Mouse (Mus musculus) hindbrain, embryonic 11.5 days (tissue): Measurements from ENCODE around the gene Insig2. TPM values are rescaled to one million over a fixed set of nuclear protein-coding genes. Genes with fewer than 3 reads are reported as not detected.

Experiments used
- ATAC-seq: fragments of 200-750 bp; cut with Nextera tagmentation; 2 replicates; pipeline ENCODE4 v1.8.0; 2017; ENCODE audit warnings: mild to moderate bottlenecking, moderate TSS enrichment, moderate library complexity; ENCODE audit not compliant: low FRiP score
- DNase-seq: peaks from one replicate; pipeline ENCODE4 v3.0.0-alpha.2; 2015; ENCODE audit warnings: low spot score
- H3K27ac ChIP-seq: fragments of 300-500 bp; sonication (generic); 2 replicates; pipeline ENCODE4 v1.5.1; 2014; ENCODE audit warnings: mild to moderate bottlenecking, low read depth, low read length
- H3K27me3 ChIP-seq: fragments of 300-500 bp; sonication (generic); 2 replicates; pipeline ENCODE4 v1.6.1; 2014; ENCODE audit warnings: mild to moderate bottlenecking, low read length, moderate library complexity, mixed read lengths; ENCODE audit not compliant: control insufficient read depth, insufficient read depth
- H3K36me3 ChIP-seq: fragments of 300-500 bp; sonication (generic); 2 replicates; pipeline ENCODE4 v1.6.1; 2014; ENCODE audit warnings: mild to moderate bottlenecking, low read length, moderate library complexity, mixed read lengths; ENCODE audit not compliant: control insufficient read depth, insufficient read depth
- H3K4me1 ChIP-seq: fragments of 300-500 bp; sonication (generic); replicated peaks from 2 replicates; pipeline ENCODE4 v1.6.1; 2014; ENCODE audit warnings: low read length, mixed read lengths; ENCODE audit not compliant: control insufficient read depth, insufficient read depth
- H3K4me2 ChIP-seq: fragments of 300-500 bp; sonication (generic); replicated peaks from 2 replicates; pipeline ENCODE4 v1.6.1; 2014; ENCODE audit warnings: mild to moderate bottlenecking, low read depth, low read length
- H3K4me3 ChIP-seq: fragments of 300-500 bp; sonication (generic); 2 replicates; pipeline ENCODE4 v1.5.1; 2014; ENCODE audit warnings: low read depth, low read length
- H3K9ac ChIP-seq: fragments of 300-500 bp; sonication (generic); 2 replicates; pipeline ENCODE4 v1.6.1; 2014; ENCODE audit warnings: low read depth, low read length
- H3K9me3 ChIP-seq: fragments of 300-500 bp; sonication (generic); 2 replicates; pipeline ENCODE4 v1.6.1; 2016; ENCODE audit warnings: low read length; ENCODE audit not compliant: control insufficient read depth
- WGBS: fragments of 180-500 bp; shearing (Covaris S2); extraction: QIAGEN DNeasy Blood & Tissue Kit; methylation state at CpG from one replicate; pipeline ENCODE4 v1.1.7; 2014; 5-methylcytosine and 5-hydroxymethylcytosine counted together
- polyA plus RNA-seq: library from polyadenylated mRNA; unstranded; fragments of >200 nt; fragmentation: Nextera tagmentation; extraction: Ambion mirVana; gene quantifications from 2 replicates; pipeline ENCODE4 v1.2.1, GENCODE M21; 2014

The Insig2 gene
- polyA plus RNA-seq, result 19.1 and 20.8 TPM in 2 replicates

GRCm38 (mm10) chr1:121332485-121332884 lies at the start of gene Insig2:
Gene Insig2, minus strand, starts transcription at chr1:121332589.
- Histone ChIP-seq H3K27ac (no peak within 1 kb of the TSS), H3K4me1 (no peaks in the 10 kb centered on the region), H3K4me3 (no peak within 1 kb of the TSS), H3K36me3 (no peaks in the 10 kb centered on the region), H3K27me3 (no peaks in the 10 kb centered on the region), H3K9me3 (no peaks in the 10 kb centered on the region), H3K4me2 (no peak within 1 kb of the TSS), H3K9ac (no peak within 1 kb of the TSS)
- ATAC-seq, result no peak
- 100% methylated on average over 1 of the region's 1 CpGs for WGBS
- DNase-seq, result no peak

DNA sequence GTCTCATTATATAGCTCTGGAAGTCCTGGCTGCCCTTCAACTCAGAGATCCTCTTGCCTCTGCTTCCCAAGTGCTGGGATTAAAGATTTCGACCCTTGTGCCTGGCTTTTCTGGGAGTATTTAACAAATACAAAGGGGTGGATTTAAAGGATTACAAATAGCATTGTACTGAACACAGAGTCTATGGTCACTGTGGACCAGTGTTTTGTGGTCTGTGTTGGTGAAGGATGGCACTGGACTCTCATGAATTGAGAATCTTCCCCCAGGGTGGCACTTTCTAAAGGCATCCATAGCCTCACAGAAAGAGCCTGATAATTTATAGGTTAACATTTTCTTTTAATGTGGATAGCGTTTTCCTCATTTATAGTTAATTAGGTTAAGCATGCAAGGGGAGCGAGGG lies 49.2 kb upstream of the Insig2 start:
- no peak for ATAC-seq
- Histone ChIP-seq H3K9ac (no peak overlapping the region), H3K4me1 (no peaks in the 10 kb centered on the region), H3K27me3 (no peaks in the 10 kb centered on the region), H3K27ac (no peak overlapping the region), H3K9me3 (no peaks in the 10 kb centered on the region), H3K4me3 (no peak overlapping the region), H3K36me3 (no peaks in the 10 kb centered on the region), H3K4me2 (no peak overlapping the region)
- no peak for DNase-seq
- 78% methylated on average over 3 of the region's 3 CpGs for WGBS

GRCm38 (mm10) chr1:121380033-121380432 lies 47.6 kb upstream of the Insig2 start:
- H3K4me1 ChIP-seq, result no peaks in the 10 kb centered on the region
- no peak overlapping the region for H3K27ac ChIP-seq
- H3K36me3 ChIP-seq, result no peaks in the 10 kb centered on the region
- no peaks in the 10 kb centered on the region for H3K27me3 ChIP-seq
- DNase-seq (no peak), ATAC-seq (no peak)
- H3K9ac ChIP-seq, result no peak overlapping the region
- H3K9me3 ChIP-seq, result no peaks in the 10 kb centered on the region
- WGBS, result 84% methylated on average over 3 of the region's 3 CpGs
- H3K4me3 ChIP-seq, result no peak overlapping the region
- no peak overlapping the region for H3K4me2 ChIP-seq

DNA sequence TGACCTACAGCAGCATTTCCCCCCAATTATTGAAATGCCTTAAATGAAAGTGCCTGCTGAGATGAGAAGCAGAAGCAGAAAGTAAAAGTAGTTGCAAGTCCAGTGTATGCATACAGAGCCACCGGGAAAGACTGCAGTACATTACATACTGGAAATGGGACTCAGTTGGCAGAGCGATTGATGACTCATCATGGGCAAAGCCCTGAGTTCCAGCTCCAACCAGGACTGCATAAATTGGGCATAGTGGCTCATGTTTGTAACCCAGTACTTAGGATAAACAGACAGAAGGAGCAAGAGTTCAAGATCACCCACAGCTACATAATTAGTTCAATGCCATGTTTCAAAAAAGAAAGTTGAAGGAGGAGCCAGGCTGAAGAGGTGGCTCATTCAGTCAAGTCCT lies 45.5 kb upstream of the Insig2 start:
- ATAC-seq (no peak), DNase-seq (no peak)
- no peak overlapping the region for H3K27ac ChIP-seq
- H3K4me3 ChIP-seq, result no peak overlapping the region
- H3K9me3 ChIP-seq, result no peaks in the 10 kb centered on the region
- H3K4me1 ChIP-seq, result no peaks in the 10 kb centered on the region
- 92% methylated on average over 2 of the region's 2 CpGs for WGBS
- no peaks in the 10 kb centered on the region for H3K27me3 ChIP-seq
- H3K36me3 ChIP-seq, result no peaks in the 10 kb centered on the region
- no peak overlapping the region for H3K9ac ChIP-seq
- H3K4me2 ChIP-seq, result no peak overlapping the region

- no peaks in the 10 kb centered on the region for H3K4me1 ChIP-seq
- no peak overlapping the region for H3K9ac ChIP-seq
- no peaks in the 10 kb centered on the region for H3K27me3 ChIP-seq
- no peaks in the 10 kb centered on the region for H3K9me3 ChIP-seq
- H3K27ac ChIP-seq, result no peak overlapping the region
- 94% methylated on average over 1 of the region's 1 CpGs for WGBS
- H3K4me3 ChIP-seq, result no peak overlapping the region
- no peaks in the 10 kb centered on the region for H3K36me3 ChIP-seq
- DNase-seq (no peak), ATAC-seq (no peak)
- H3K4me2 ChIP-seq, result no peak overlapping the region
These were observed 45.0 kb upstream of the Insig2 start for GRCm38 (mm10) chr1:121377410-121377809.

DNA sequence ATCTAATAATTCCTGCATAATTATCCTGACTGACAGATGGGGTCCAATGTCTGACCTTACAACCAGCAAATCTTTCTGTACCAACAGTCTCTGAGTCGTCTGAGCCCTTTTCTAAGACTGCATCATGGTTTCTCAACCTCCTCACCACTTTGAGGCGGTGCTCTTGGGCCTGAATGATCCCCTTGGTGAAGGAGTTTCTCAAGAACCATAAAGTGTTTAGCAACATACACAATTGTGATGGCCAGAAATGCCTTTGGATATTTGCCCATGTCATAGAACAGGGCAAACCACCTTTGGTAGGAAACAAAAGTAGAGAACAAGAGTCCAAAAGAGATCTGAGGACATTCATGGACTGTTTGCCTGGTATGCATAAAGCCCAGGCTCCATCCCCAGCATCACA lies 41.2 kb upstream of the Insig2 start:
- Histone ChIP-seq H3K9ac (no peak overlapping the region), H3K4me1 (no peaks in the 10 kb centered on the region), H3K9me3 (no peaks in the 10 kb centered on the region), H3K4me3 (no peak overlapping the region), H3K4me2 (no peak overlapping the region), H3K36me3 (no peaks in the 10 kb centered on the region), H3K27me3 (no peaks in the 10 kb centered on the region), H3K27ac (no peak overlapping the region)
- ATAC-seq (no peak), DNase-seq (no peak)
- WGBS, result 69% methylated on average over 2 of the region's 2 CpGs

GRCm38 (mm10) chr1:121372656-121373055 lies 40.3 kb upstream of the Insig2 start:
- DNase-seq, result no peak
- 92% methylated on average over 1 of the region's 1 CpGs for WGBS

GRCm38 (mm10) chr1:121371449-121371848 lies 39.1 kb upstream of the Insig2 start:
- peak; percentile 80 for ATAC-seq
- Histone ChIP-seq H3K9ac (no peak overlapping the region), H3K4me2 (no peak overlapping the region), H3K36me3 (no peaks in the 10 kb centered on the region), H3K27me3 (no peaks in the 10 kb centered on the region), H3K27ac (no peak overlapping the region), H3K9me3 (no peaks in the 10 kb centered on the region), H3K4me3 (no peak overlapping the region), H3K4me1 (no peaks in the 10 kb centered on the region)
- DNase-seq, result peak; percentile 20
- 64% methylated on average over 12 of the region's 12 CpGs for WGBS

More at GRCm38 (mm10) chr1:121372656-121373055, 40.3 kb upstream of the Insig2 start:
- Histone ChIP-seq H3K36me3 (no peaks in the 10 kb centered on the region), H3K27ac (no peak overlapping the region), H3K27me3 (no peaks in the 10 kb centered on the region), H3K9me3 (no peaks in the 10 kb centered on the region), H3K4me3 (no peak overlapping the region), H3K9ac (no peak overlapping the region), H3K4me2 (no peak overlapping the region), H3K4me1 (no peaks in the 10 kb centered on the region)
- ATAC-seq, result no peak

DNA sequence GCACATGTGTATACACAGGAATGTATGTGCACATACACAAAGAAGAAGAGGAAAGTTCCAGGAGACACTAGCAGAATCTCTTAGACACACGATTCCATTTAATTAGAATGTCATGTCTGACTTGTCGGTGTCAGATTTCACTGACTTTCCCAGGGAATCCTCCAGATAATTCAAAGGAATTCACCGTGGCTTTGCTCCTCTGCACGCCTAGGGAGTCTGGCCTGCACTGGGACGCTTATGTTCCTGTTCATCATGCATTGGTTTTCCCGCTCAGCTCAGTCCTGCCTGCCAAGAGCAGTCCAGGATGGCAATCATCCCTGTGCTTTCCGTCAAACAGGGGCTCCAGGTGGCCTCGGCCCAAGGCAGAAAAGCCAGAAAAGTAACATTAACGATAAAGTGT lies 34.9 kb upstream of the Insig2 start:
- no peak overlapping the region for H3K27ac ChIP-seq
- no peaks in the 10 kb centered on the region for H3K4me1 ChIP-seq
- no peaks in the 10 kb centered on the region for H3K27me3 ChIP-seq
- no peak overlapping the region for H3K4me2 ChIP-seq
- no peaks in the 10 kb centered on the region for H3K9me3 ChIP-seq
- no peaks in the 10 kb centered on the region for H3K36me3 ChIP-seq
- DNase-seq (peak; percentile 22), ATAC-seq (no peak)
- whole genome bisulfite sequencing, result 37% methylated on average over 9 of the region's 9 CpGs
- H3K4me3 ChIP-seq, result no peak overlapping the region
- no peak overlapping the region for H3K9ac ChIP-seq
